ENCODE assay signal across 9 mouse cellular contexts in the genomic region with DNA sequence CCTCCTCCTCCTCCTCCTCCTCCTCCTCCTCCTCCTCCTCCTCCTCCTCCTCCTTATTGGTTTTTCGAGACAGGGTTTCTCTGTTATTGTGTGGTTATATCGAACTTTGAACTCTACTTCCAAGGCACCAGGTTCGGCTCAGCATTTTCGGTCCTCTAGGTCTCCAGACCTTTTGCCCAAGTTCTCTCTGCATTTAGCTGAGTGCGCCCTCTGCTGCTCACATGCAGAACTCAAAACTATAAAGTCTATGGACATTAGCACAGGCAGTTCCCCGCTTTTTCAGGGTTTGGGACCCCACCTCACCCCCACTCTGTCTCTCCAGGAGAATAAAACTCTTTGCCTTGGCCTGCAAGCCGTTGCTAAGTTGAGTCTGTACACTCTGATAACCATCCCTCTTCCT. TPM values are rescaled to one million over a fixed set of nuclear protein-coding genes. Genes with fewer than 3 reads are reported as not detected.
DNase-seq lines count a peak whose midpoint lies in the region; ATAC-seq lines count a peak whose summit lies in the region.
"Had no signal": no experiment of that assay in that cellular context is flagged by ENCODE, and none has a peak within 500 bp of the region (broad histone marks: within the 10 kb centered on the region; RNA-seq: fewer than 3 reads in every experiment).

No protein-coding gene starts in this region.

- peak; percentile 79 for DNase-seq in intestine, embryonic 14.5 days (ENCODE audit: low spot score)
- DNase-seq in ES-CJ7 (ENCODE audit: low read depth, low spot score): peak; percentile 83
- DNase-seq in cerebellum, adult 11-12 months: peak; percentile 47
- peak; percentile 77 for DNase-seq in gastrocnemius, postnatal 10 days
- peak; percentile 29 to 55 for DNase-seq in layer of hippocampus, postnatal 36 days
- peak; percentile 69 for DNase-seq in neural tube, embryonic 11.5 days (ENCODE audit: low spot score)
- peak; percentile 79 for DNase-seq in urinary bladder, postnatal 14 days (ENCODE audit: low spot score)

- H3K4me2 ChIP-seq in intestine, embryonic 14.5 days (ENCODE audit: low read length): no peak overlapping the region
- H3K4me2 ChIP-seq in intestine, embryonic 15.5 days (replicated peaks): no peak overlapping the region
- no peak overlapping the region for H3K4me2 ChIP-seq in neural tube, embryonic 11.5 days (ENCODE audit: low read depth)
- H3K4me2 ChIP-seq: midbrain, embryonic 12.5 days had no signal

- H3K9ac ChIP-seq in intestine, embryonic 14.5 days (ENCODE audit: low read length): no peak overlapping the region
- no peak overlapping the region for H3K9ac ChIP-seq in intestine, embryonic 15.5 days
- H3K9ac ChIP-seq in neural tube, embryonic 11.5 days (ENCODE audit: low read length): no peak overlapping the region
- H3K9ac ChIP-seq: midbrain, embryonic 12.5 days had no signal

- H3K36me3 ChIP-seq in intestine, embryonic 14.5 days (ENCODE audit: control insufficient read depth, insufficient read depth, low read length): no peaks in the 10 kb centered on the region
- no peaks in the 10 kb centered on the region for H3K36me3 ChIP-seq in intestine, embryonic 15.5 days
- no peaks in the 10 kb centered on the region for H3K36me3 ChIP-seq in neural tube, embryonic 11.5 days (ENCODE audit: control insufficient read depth, insufficient read depth, low read length)
- H3K36me3 ChIP-seq: midbrain, embryonic 12.5 days had no signal

- H3K4me1 ChIP-seq in intestine, embryonic 14.5 days (replicated peaks; ENCODE audit: control insufficient read depth, insufficient read depth, low read length): no peaks in the 10 kb centered on the region
- no peaks in the 10 kb centered on the region for H3K4me1 ChIP-seq in intestine, embryonic 15.5 days (replicated peaks)
- no peaks in the 10 kb centered on the region for H3K4me1 ChIP-seq in neural tube, embryonic 11.5 days (ENCODE audit: control insufficient read depth, insufficient read depth, low read length)
- H3K4me1 ChIP-seq: midbrain, embryonic 12.5 days had no signal

- no peak overlapping the region for H3K27ac ChIP-seq in intestine, embryonic 14.5 days (ENCODE audit: low read depth)
- no peak overlapping the region for H3K27ac ChIP-seq in intestine, embryonic 15.5 days
- no peak overlapping the region for H3K27ac ChIP-seq in neural tube, embryonic 11.5 days (ENCODE audit: low read depth, low read length)
- H3K27ac ChIP-seq: midbrain, embryonic 12.5 days had no signal

- ATAC-seq in intestine, embryonic 14.5 days (replicated peaks; ENCODE audit: low FRiP score, low TSS enrichment, low read depth): no peak
- no peak; the same call in 1 of the 2 replicates for ATAC-seq in intestine, embryonic 15.5 days
- no peak for ATAC-seq in neural tube, embryonic 11.5 days (ENCODE audit: insufficient read depth, low FRiP score, low TSS enrichment)

- no peaks in the 10 kb centered on the region for H3K9me3 ChIP-seq in intestine, embryonic 14.5 days (ENCODE audit: control insufficient read depth, low read length)
- H3K9me3 ChIP-seq in intestine, embryonic 15.5 days: no peaks in the 10 kb centered on the region
- H3K9me3 ChIP-seq in neural tube, embryonic 11.5 days (ENCODE audit: control insufficient read depth, low read length): no peaks in the 10 kb centered on the region
- H3K9me3 ChIP-seq: midbrain, embryonic 12.5 days had no signal

- no peak overlapping the region for H3K4me3 ChIP-seq in intestine, embryonic 14.5 days (ENCODE audit: low read depth, low read length)
- no peak overlapping the region for H3K4me3 ChIP-seq in intestine, embryonic 15.5 days (replicated peaks)
- H3K4me3 ChIP-seq in neural tube, embryonic 11.5 days (ENCODE audit: low read depth, low read length): no peak overlapping the region
- H3K4me3 ChIP-seq: midbrain, embryonic 12.5 days had no signal

- no peaks in the 10 kb centered on the region for H3K27me3 ChIP-seq in intestine, embryonic 14.5 days (replicated peaks; ENCODE audit: control insufficient read depth, insufficient read depth, low read length)
- H3K27me3 ChIP-seq in intestine, embryonic 15.5 days (replicated peaks): no peaks in the 10 kb centered on the region
- H3K27me3 ChIP-seq in neural tube, embryonic 11.5 days (ENCODE audit: control insufficient read depth, insufficient read depth, low read length): no peaks in the 10 kb centered on the region

- 26% methylated on average over 6 of the region's 7 CpGs for WGBS in intestine, embryonic 14.5 days
- 21% methylated on average over 7 of the region's 7 CpGs for whole genome bisulfite sequencing in intestine, embryonic 15.5 days
- WGBS in neural tube, embryonic 11.5 days: 31% methylated on average over 6 of the region's 7 CpGs

RNA-seq across cellular contexts. Expression of a gene that starts 17.4 kb away (rescaled TPM):
- polyA plus RNA-seq in intestine, embryonic 14.5 days (2014; fragmentation: Nextera tagmentation; extraction: Ambion mirVana): 6.1 and 8.0 TPM in 2 replicates
- polyA plus RNA-seq in intestine, embryonic 15.5 days (2015; fragmentation: Nextera tagmentation; extraction: Ambion mirVana): 12.0 and 14.7 TPM in 2 replicates
- 10 to 100 TPM; 36.9 to 42.1 TPM for total RNA-seq in gastrocnemius, postnatal 10 days (2021)
- 10 to 100 TPM; 49.1 to 52.6 TPM for total RNA-seq in layer of hippocampus, postnatal 36 days (2021)
- 4.4 and 5.5 TPM in 2 replicates for polyA plus RNA-seq in neural tube, embryonic 11.5 days (2014; fragmentation: Nextera tagmentation; extraction: Ambion mirVana)

RNA-seq across cellular contexts. Expression of a gene that starts 31.9 kb away (rescaled TPM):
- polyA plus RNA-seq in intestine, embryonic 14.5 days (2014; fragmentation: Nextera tagmentation; extraction: Ambion mirVana): not detected in 2 replicates
- not detected in 2 replicates for polyA plus RNA-seq in intestine, embryonic 15.5 days (2015; fragmentation: Nextera tagmentation; extraction: Ambion mirVana)
- total RNA-seq in gastrocnemius, postnatal 10 days (2021): not detected
- total RNA-seq in layer of hippocampus, postnatal 36 days (2021): not detected
- not detected in 2 replicates for polyA plus RNA-seq in neural tube, embryonic 11.5 days (2014; fragmentation: Nextera tagmentation; extraction: Ambion mirVana)
- polyA plus RNA-seq: midbrain, embryonic 12.5 days had no signal

RNA-seq across cellular contexts. Expression of a gene that starts 40.0 kb away (rescaled TPM):
- polyA plus RNA-seq in intestine, embryonic 14.5 days (2014; fragmentation: Nextera tagmentation; extraction: Ambion mirVana): 56.5 and 59.3 TPM in 2 replicates
- polyA plus RNA-seq in intestine, embryonic 15.5 days (2015; fragmentation: Nextera tagmentation; extraction: Ambion mirVana): 49.8 and 52.8 TPM in 2 replicates
- 10 to 100 TPM; 12.2 to 13.7 TPM for total RNA-seq in gastrocnemius, postnatal 10 days (2021)
- 10 to 100 TPM; 42.3 to 42.9 TPM for total RNA-seq in layer of hippocampus, postnatal 36 days (2021)
- 52.8 and 56.9 TPM in 2 replicates for polyA plus RNA-seq in neural tube, embryonic 11.5 days (2014; fragmentation: Nextera tagmentation; extraction: Ambion mirVana)

RNA-seq across cellular contexts. Expression of a gene that starts 58.6 kb away (rescaled TPM):
- 6.3 and 8.3 TPM in 2 replicates for polyA plus RNA-seq in intestine, embryonic 14.5 days (2014; fragmentation: Nextera tagmentation; extraction: Ambion mirVana)
- polyA plus RNA-seq in intestine, embryonic 15.5 days (2015; fragmentation: Nextera tagmentation; extraction: Ambion mirVana): 6.7 and 7.7 TPM in 2 replicates
- total RNA-seq in gastrocnemius, postnatal 10 days (2021): 1 to 10 TPM; 2.8 to 5.1 TPM
- 100 to 1,000 TPM; 164 to 165 TPM for total RNA-seq in layer of hippocampus, postnatal 36 days (2021)
- polyA plus RNA-seq in neural tube, embryonic 11.5 days (2014; fragmentation: Nextera tagmentation; extraction: Ambion mirVana): 5.5 and 5.7 TPM in 2 replicates

RNA-seq across cellular contexts. Expression of a gene that starts 59.5 kb away (rescaled TPM):
- polyA plus RNA-seq in intestine, embryonic 14.5 days (2014; fragmentation: Nextera tagmentation; extraction: Ambion mirVana): 496 and 527 TPM in 2 replicates
- polyA plus RNA-seq in intestine, embryonic 15.5 days (2015; fragmentation: Nextera tagmentation; extraction: Ambion mirVana): 461 and 482 TPM in 2 replicates
- total RNA-seq in gastrocnemius, postnatal 10 days (2021): 100 to 1,000 TPM; 164 to 167 TPM
- 100 to 1,000 TPM; 225 to 226 TPM for total RNA-seq in layer of hippocampus, postnatal 36 days (2021)
- polyA plus RNA-seq in neural tube, embryonic 11.5 days (2014; fragmentation: Nextera tagmentation; extraction: Ambion mirVana): 712 and 739 TPM in 2 replicates
